Mouse (Mus musculus) liver, embryonic 13.5 days (tissue): ENCODE data around the gene Vwde. TPM values are rescaled to one million over a fixed set of nuclear protein-coding genes. Genes with fewer than 3 reads are reported as not detected.

Experiments
- ATAC-seq: fragments of 200-750 bp; cut with Nextera tagmentation; 2 replicates; pipeline ENCODE4 v1.8.0; 2017; ENCODE audit warnings: low read depth, mild to moderate bottlenecking, moderate number of reproducible peaks, moderate library complexity
- DNase-seq: peaks from one replicate; pipeline ENCODE4 v3.0.0; 2022
- H3K27ac ChIP-seq: fragments of 300-500 bp; sonication (generic); 2 replicates; pipeline ENCODE4 v1.5.1; 2015; ENCODE audit warnings: moderate library complexity, mild to moderate bottlenecking, inconsistent platforms
- H3K27me3 ChIP-seq: fragments of 300-500 bp; sonication (generic); 2 replicates; pipeline ENCODE4 v1.6.1; 2015; ENCODE audit warnings: mild to moderate bottlenecking, inconsistent platforms
- H3K36me3 ChIP-seq: fragments of 300-500 bp; sonication (generic); 2 replicates; pipeline ENCODE4 v1.6.1; 2015; ENCODE audit warnings: mild to moderate bottlenecking, inconsistent platforms
- H3K4me1 ChIP-seq: fragments of 300-500 bp; sonication (generic); replicated peaks from 2 replicates; pipeline ENCODE4 v1.6.1; 2015; ENCODE audit warnings: inconsistent platforms
- H3K4me2 ChIP-seq: fragments of 300-500 bp; sonication (generic); 2 replicates; pipeline ENCODE4 v1.6.1; 2015; ENCODE audit warnings: inconsistent platforms, mild to moderate bottlenecking, moderate library complexity
- H3K4me3 ChIP-seq: fragments of 300-500 bp; sonication (generic); replicated peaks from 2 replicates; pipeline ENCODE4 v1.5.1; 2015; ENCODE audit warnings: mild to moderate bottlenecking, inconsistent platforms
- H3K9ac ChIP-seq: fragments of 300-500 bp; sonication (generic); 2 replicates; pipeline ENCODE4 v1.6.1; 2015; ENCODE audit warnings: mild to moderate bottlenecking, inconsistent platforms
- H3K9me3 ChIP-seq: fragments of 300-500 bp; sonication (generic); replicated peaks from 2 replicates; pipeline ENCODE4 v1.6.1; 2016; ENCODE audit warnings: inconsistent platforms
- WGBS: fragments of 180-500 bp; shearing (Covaris S2); methylation state at CpG from one replicate; pipeline ENCODE4 v1.1.7; 2015; ENCODE audit not compliant: insufficient replicate concordance; 5-methylcytosine and 5-hydroxymethylcytosine counted together
- polyA plus RNA-seq: library from polyadenylated mRNA; unstranded; fragments of >200 nt; fragmentation: Nextera tagmentation; extraction: Ambion mirVana; gene quantifications from 2 replicates; pipeline ENCODE4 v1.2.1, GENCODE M21; 2015

Vwde gene
- polyA plus RNA-seq, 1 experiment from 2014 or later, result 0.01 TPM

- Histone ChIP-seq H3K27ac (no peak overlapping the region), H3K27me3 (no peaks in the 10 kb centered on the region), H3K4me1 (no peaks in the 10 kb centered on the region), H3K4me3 (no peak overlapping the region), H3K9ac (no peak overlapping the region), H3K4me2 (no peak overlapping the region), H3K9me3 (no peaks in the 10 kb centered on the region), H3K36me3 (no peaks in the 10 kb centered on the region)
- WGBS, result 53% methylated on average over 1 of the region's 1 CpGs
- ATAC-seq (no peak), DNase-seq (no peak)
Observed at GRCm38 (mm10) chr6:13152062-13152640, 72.6 kb downstream of the Vwde start.

- Histone ChIP-seq H3K9me3 (no peaks in the 10 kb centered on the region), H3K9ac (no peak overlapping the region), H3K27ac (no peak overlapping the region), H3K27me3 (no peaks in the 10 kb centered on the region), H3K4me3 (no peak overlapping the region), H3K4me1 (no peaks in the 10 kb centered on the region), H3K4me2 (no peak overlapping the region), H3K36me3 (no peaks in the 10 kb centered on the region)
- no peak for DNase-seq
- 66% methylated on average over 1 of the region's 1 CpGs for WGBS
- ATAC-seq, result no peak
Observed at GRCm38 (mm10) chr6:13137255-13137654, 87.5 kb downstream of the Vwde start.

GRCm38 (mm10) chr6:13108662-13109061 is 116.1 kb downstream of the Vwde start:
- H3K36me3 ChIP-seq, result no peaks in the 10 kb centered on the region
- no peak overlapping the region for H3K4me2 ChIP-seq
- WGBS, result 37% methylated on average over 1 of the region's 1 CpGs
- H3K27me3 ChIP-seq, result no peaks in the 10 kb centered on the region
- H3K9ac ChIP-seq, result no peak overlapping the region
- no peaks in the 10 kb centered on the region for H3K4me1 ChIP-seq
- no peak for ATAC-seq
- no peak overlapping the region for H3K27ac ChIP-seq
- no peak for DNase-seq
- no peaks in the 10 kb centered on the region for H3K9me3 ChIP-seq
- no peak overlapping the region for H3K4me3 ChIP-seq

Other genes starting within 250 kb of the Vwde start
- gene Tmem106b, start 155.2 kb downstream of the Vwde start, polyA plus RNA-seq, result 9.5 and 14.3 TPM in 2 replicates